Mouse (Mus musculus): ENCODE results near the gene Gm10031. TPM values are rescaled to one million over a fixed set of nuclear protein-coding genes. Genes with fewer than 3 reads are reported as not detected.

The Gm10031 gene
- total RNA-seq, 1 experiment = 20.3 TPM

DNA sequence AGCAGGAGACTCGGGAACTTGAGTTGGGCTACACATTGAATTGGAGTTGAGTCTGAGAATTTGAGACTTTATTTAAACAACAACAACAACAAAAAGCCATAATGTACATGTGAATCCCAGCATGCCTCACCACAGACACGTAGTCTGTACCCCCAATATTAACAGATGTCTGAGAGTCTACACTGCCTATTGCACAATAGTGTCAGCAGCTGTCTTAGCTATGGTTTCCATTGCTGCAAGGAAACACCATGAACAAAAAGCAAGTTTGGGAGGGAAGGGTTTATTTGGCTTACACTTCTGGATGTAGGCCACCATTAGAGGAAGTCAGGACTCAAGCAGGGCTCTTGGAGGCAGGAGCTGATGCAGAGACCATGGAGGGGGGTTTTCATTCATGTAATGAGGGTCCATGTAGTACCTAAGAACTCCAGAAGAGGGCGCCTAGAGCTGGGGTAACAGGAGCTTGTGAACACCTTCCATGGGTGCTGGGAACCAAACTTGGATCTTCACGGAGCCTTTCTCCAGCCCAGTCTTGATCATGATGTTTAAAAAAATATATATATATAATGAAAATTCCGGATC lies 18.8 kb upstream of the Gm10031 start:
- Histone ChIP-seq H3K4me1 (ENCODE audit: control insufficient read depth in 2 of 2, insufficient read depth in 2 of 2, low read length in 2 of 2, poor library complexity in 1 of 2) (no peaks in the 10 kb centered on the region), H3K27ac (ENCODE audit: insufficient read depth, low read depth, low read length, poor library complexity, severe bottlenecking) (no peak overlapping the region), H3K36me3 (ENCODE audit: control insufficient read depth, insufficient read depth, low read length, poor library complexity, severe bottlenecking) (no peaks in the 10 kb centered on the region), H3K9me3 (ENCODE audit: control insufficient read depth, insufficient read depth, low read depth, low read length) (no peaks in the 10 kb centered on the region), H3K9ac (ENCODE audit: insufficient read depth, low read depth, low read length, poor library complexity, severe bottlenecking) (no peak overlapping the region), H3K4me3 (ENCODE audit: insufficient read depth in 1 of 2, low read depth in 1 of 2, low read length in 2 of 2, poor library complexity in 1 of 2, severe bottlenecking in 1 of 2) (no peak overlapping the region)
- peak; percentile 54 for DNase-seq (ENCODE audit: low read depth, low spot score)
- TF ChIP-seq ZC3H11A (IDR thresholded peaks at IDR 0.05; ENCODE audit: borderline replicate concordance, low read depth, low read length) = peak; percentile 33; the same call in 1 of the 2 replicates
- TF ChIP-seq CHD2 (IDR thresholded peaks at IDR 0.05; ENCODE audit: low read depth, low read length) = no peak
- no peak for TF ChIP-seq HCFC1 (IDR thresholded peaks at IDR 0.05; ENCODE audit: borderline replicate concordance, insufficient read depth, low read length)
- TF ChIP-seq MAFK (IDR thresholded peaks at IDR 0.05; ENCODE audit: insufficient read depth, low read depth, low read length) = no peak
- TF ChIP-seq ZNF384 (IDR thresholded peaks at IDR 0.05; ENCODE audit: low read depth, low read length) = no peak
- in situ Hi-C loops (cut with MboI; ENCODE audit: low sequenced_read_pairs in 2 of 2, unreplicated experiment in 2 of 2) = no loop called here

DNA sequence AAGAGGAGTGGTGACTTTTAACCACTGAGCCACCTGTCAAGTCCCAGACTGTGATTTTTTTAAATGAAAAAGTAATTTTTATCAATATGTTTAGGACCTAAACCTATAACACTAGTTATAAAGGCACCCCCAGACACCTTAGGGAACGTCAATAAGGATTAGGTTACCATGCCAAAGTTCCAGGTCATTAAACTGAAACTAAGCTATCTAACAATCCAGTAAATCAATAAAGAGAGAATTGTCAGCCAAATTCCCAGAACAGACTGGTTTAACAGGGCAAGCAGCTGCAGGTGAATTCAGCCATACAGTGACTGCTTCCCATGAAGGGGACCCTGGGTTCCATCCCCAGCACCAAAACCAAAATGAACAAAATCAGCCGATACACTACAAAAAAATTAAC lies 17.9 kb upstream of the Gm10031 start:
- no peak for DNase-seq (ENCODE audit: low read depth, low spot score)
- H3K36me3 ChIP-seq (ENCODE audit: control insufficient read depth, insufficient read depth, low read length, poor library complexity, severe bottlenecking) = no peaks in the 10 kb centered on the region
- H3K27ac ChIP-seq (ENCODE audit: insufficient read depth, low read depth, low read length, poor library complexity, severe bottlenecking) = no peak overlapping the region
- H3K4me1 ChIP-seq (ENCODE audit: control insufficient read depth in 2 of 2, insufficient read depth in 2 of 2, low read length in 2 of 2, poor library complexity in 1 of 2) = no peaks in the 10 kb centered on the region
- in situ Hi-C loops (cut with MboI; ENCODE audit: low sequenced_read_pairs in 2 of 2, unreplicated experiment in 2 of 2) = no loop called here
- H3K4me3 ChIP-seq (ENCODE audit: insufficient read depth in 1 of 2, low read depth in 1 of 2, low read length in 2 of 2, poor library complexity in 1 of 2, severe bottlenecking in 1 of 2) = no peak overlapping the region
- H3K9me3 ChIP-seq (ENCODE audit: control insufficient read depth, insufficient read depth, low read depth, low read length) = no peaks in the 10 kb centered on the region
- H3K9ac ChIP-seq (ENCODE audit: insufficient read depth, low read depth, low read length, poor library complexity, severe bottlenecking) = no peak overlapping the region
- TF ChIP-seq CHD2 (IDR thresholded peaks at IDR 0.05; ENCODE audit: low read depth, low read length) = no peak
- no peak for TF ChIP-seq ZC3H11A (IDR thresholded peaks at IDR 0.05; ENCODE audit: borderline replicate concordance, low read depth, low read length)
- TF ChIP-seq MAFK (IDR thresholded peaks at IDR 0.05; ENCODE audit: insufficient read depth, low read depth, low read length) = no peak
- TF ChIP-seq HCFC1 (IDR thresholded peaks at IDR 0.05; ENCODE audit: borderline replicate concordance, insufficient read depth, low read length) = no peak
- TF ChIP-seq ZNF384 (IDR thresholded peaks at IDR 0.05; ENCODE audit: low read depth, low read length) = no peak

DNA sequence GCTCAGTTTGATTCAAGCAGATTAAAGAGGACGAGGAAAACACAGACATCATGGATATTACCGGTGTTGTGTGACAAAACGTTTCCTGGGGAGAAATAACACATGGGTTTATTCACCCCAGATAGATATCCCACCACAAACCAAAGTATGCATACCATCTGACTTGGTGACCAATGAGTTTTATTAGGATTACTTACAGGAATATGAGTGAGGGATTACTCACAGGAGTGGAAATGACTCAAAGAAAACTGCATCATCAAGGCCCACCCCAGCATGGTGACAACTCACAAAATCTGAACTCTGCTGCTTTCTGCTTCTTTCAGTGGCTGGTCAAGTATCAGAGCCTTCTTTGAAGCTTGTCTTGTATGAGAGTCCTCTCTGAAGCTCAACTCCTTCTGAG lies 16.1 kb upstream of the Gm10031 start:
- Histone ChIP-seq H3K4me1 (ENCODE audit: control insufficient read depth in 2 of 2, insufficient read depth in 2 of 2, low read length in 2 of 2, poor library complexity in 1 of 2) (no peaks in the 10 kb centered on the region), H3K36me3 (ENCODE audit: control insufficient read depth, insufficient read depth, low read length, poor library complexity, severe bottlenecking) (no peaks in the 10 kb centered on the region), H3K4me3 (ENCODE audit: insufficient read depth in 1 of 2, low read depth in 1 of 2, low read length in 2 of 2, poor library complexity in 1 of 2, severe bottlenecking in 1 of 2) (no peak overlapping the region), H3K27ac (ENCODE audit: insufficient read depth, low read depth, low read length, poor library complexity, severe bottlenecking) (no peak overlapping the region), H3K9ac (ENCODE audit: insufficient read depth, low read depth, low read length, poor library complexity, severe bottlenecking) (no peak overlapping the region), H3K9me3 (ENCODE audit: control insufficient read depth, insufficient read depth, low read depth, low read length) (no peaks in the 10 kb centered on the region)
- in situ Hi-C loops (cut with MboI; ENCODE audit: low sequenced_read_pairs in 2 of 2, unreplicated experiment in 2 of 2) = no loop called here
- TF ChIP-seq CHD2 (IDR thresholded peaks at IDR 0.05; ENCODE audit: low read depth, low read length) (no peak), MAFK (IDR thresholded peaks at IDR 0.05; ENCODE audit: insufficient read depth, low read depth, low read length) (no peak), ZC3H11A (IDR thresholded peaks at IDR 0.05; ENCODE audit: borderline replicate concordance, low read depth, low read length) (no peak), ZNF384 (IDR thresholded peaks at IDR 0.05; ENCODE audit: low read depth, low read length) (no peak), HCFC1 (IDR thresholded peaks at IDR 0.05; ENCODE audit: borderline replicate concordance, insufficient read depth, low read length) (no peak)
- DNase-seq (ENCODE audit: low read depth, low spot score) = no peak

DNA sequence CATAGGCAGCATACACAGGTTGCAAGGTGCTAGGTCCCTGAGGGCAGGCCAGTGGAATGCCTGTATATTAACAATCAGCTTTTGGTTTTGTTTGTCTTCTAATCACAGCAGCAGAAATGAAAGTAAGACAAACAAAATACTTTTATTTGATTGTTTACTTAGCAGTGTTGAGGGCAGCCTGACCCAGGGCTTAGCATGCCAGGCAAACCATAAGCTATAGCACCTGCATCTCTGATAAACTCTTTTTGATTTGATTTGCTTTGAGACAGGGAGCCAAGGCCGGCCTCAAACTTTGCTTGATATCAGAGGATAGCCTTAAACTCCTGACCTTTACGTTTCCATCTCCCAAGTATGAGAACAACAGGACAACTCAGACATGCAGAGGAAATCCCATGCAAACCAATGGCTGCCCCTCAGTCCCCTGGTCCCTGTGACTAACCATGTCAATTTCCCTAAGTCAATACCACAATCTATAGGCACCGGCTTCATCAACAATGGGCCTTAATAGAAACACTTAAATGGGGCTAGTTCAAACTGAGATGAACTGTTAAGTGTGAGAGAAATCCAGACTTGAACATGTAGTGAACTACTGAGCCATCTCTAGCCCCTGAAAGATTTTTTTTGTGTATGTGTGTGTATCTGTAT lies 3.6 kb upstream of the Gm10031 start:
- 0 out of 2 replicates have a peak, but pooled peaks cover 2% of the 10 kb centered on the region for H3K9me3 ChIP-seq (ENCODE audit: control insufficient read depth, insufficient read depth, low read depth, low read length)
- TF ChIP-seq ZC3H11A (IDR thresholded peaks at IDR 0.05; ENCODE audit: borderline replicate concordance, low read depth, low read length) = no peak
- no peak for TF ChIP-seq MAFK (IDR thresholded peaks at IDR 0.05; ENCODE audit: insufficient read depth, low read depth, low read length)
- TF ChIP-seq ZNF384 (IDR thresholded peaks at IDR 0.05; ENCODE audit: low read depth, low read length) = no peak
- TF ChIP-seq CHD2 (IDR thresholded peaks at IDR 0.05; ENCODE audit: low read depth, low read length) = no peak
- no peak for TF ChIP-seq HCFC1 (IDR thresholded peaks at IDR 0.05; ENCODE audit: borderline replicate concordance, insufficient read depth, low read length)
- H3K36me3 ChIP-seq (ENCODE audit: control insufficient read depth, insufficient read depth, low read length, poor library complexity, severe bottlenecking) = no peaks in the 10 kb centered on the region
- H3K4me3 ChIP-seq (ENCODE audit: insufficient read depth in 1 of 2, low read depth in 1 of 2, low read length in 2 of 2, poor library complexity in 1 of 2, severe bottlenecking in 1 of 2) = no peak overlapping the region
- in situ Hi-C loops (cut with MboI; ENCODE audit: low sequenced_read_pairs in 2 of 2, unreplicated experiment in 2 of 2) = no loop called here
- no peak overlapping the region for H3K9ac ChIP-seq (ENCODE audit: insufficient read depth, low read depth, low read length, poor library complexity, severe bottlenecking)
- DNase-seq (ENCODE audit: low read depth, low spot score) = no peak
- H3K27ac ChIP-seq (ENCODE audit: insufficient read depth, low read depth, low read length, poor library complexity, severe bottlenecking) = no peak overlapping the region
- H3K4me1 ChIP-seq (ENCODE audit: control insufficient read depth in 2 of 2, insufficient read depth in 2 of 2, low read length in 2 of 2, poor library complexity in 1 of 2) = no peaks in the 10 kb centered on the region

Data from ES-E14 (cell line).